Mouse (Mus musculus) cerebellum, adult 18-20 months (tissue): ENCODE measurements around the gene Gm8127.
"Not testable (repeated sequence)": the region's sequence is repeated elsewhere in the genome, so short reads cannot be mapped to it uniquely, and the experiment has no call there.

Source experiments
- DNase-seq, 2 experiments: peaks; one replicate each; pipeline ENCODE4 v3.0.0; 2021

Gm8127 gene

GRCm38 (mm10) chr14:43293503-43293902 is at the start of gene Gm8127:
Gene Gm8127 (minus strand): TSS chr14:43293832.
- DNase-seq: not testable (repeated sequence)

GRCm38 (mm10) chr14:43337646-43338045 is 44.0 kb upstream of the Gm8127 start:
- not testable (repeated sequence) for DNase-seq

GRCm38 (mm10) chr14:43331362-43331880 is 37.8 kb upstream of the Gm8127 start:
- not testable (repeated sequence) for DNase-seq

- peak in 1 of 2 experiments; percentile 3 for DNase-seq
These were observed 35.0 kb upstream of the Gm8127 start for GRCm38 (mm10) chr14:43328603-43329002.

GRCm38 (mm10) chr14:43319516-43319915 is 25.9 kb upstream of the Gm8127 start:
- not testable (repeated sequence) for DNase-seq

- not testable (repeated sequence) for DNase-seq
These were observed 15.0 kb downstream of the Gm8127 start for GRCm38 (mm10) chr14:43278681-43279080.

GRCm38 (mm10) chr14:43278146-43278545 is 15.5 kb downstream of the Gm8127 start:
- not testable (repeated sequence) for DNase-seq

GRCm38 (mm10) chr14:43277468-43277867 is 16.2 kb downstream of the Gm8127 start:
- not testable (repeated sequence) for DNase-seq

- DNase-seq: not testable (repeated sequence)
These were observed 17.9 kb downstream of the Gm8127 start for GRCm38 (mm10) chr14:43275752-43276151.

GRCm38 (mm10) chr14:43274986-43275511 is 18.6 kb downstream of the Gm8127 start, which contains the start of gene Gm9732:
Gene Gm9732 (plus strand): TSS chr14:43275036.
- DNase-seq: not testable (repeated sequence)

GRCm38 (mm10) chr14:43273161-43273560 is 20.5 kb downstream of the Gm8127 start:
- DNase-seq: not testable (repeated sequence)

GRCm38 (mm10) chr14:43269211-43269610 is 24.4 kb downstream of the Gm8127 start:
- DNase-seq: not testable (repeated sequence)

- not testable (repeated sequence) for DNase-seq
These were observed 25.0 kb downstream of the Gm8127 start for GRCm38 (mm10) chr14:43268521-43269084.

- not testable (repeated sequence) for DNase-seq
These were observed 30.2 kb downstream of the Gm8127 start for GRCm38 (mm10) chr14:43263421-43263820.

GRCm38 (mm10) chr14:43258349-43258748 is 35.3 kb downstream of the Gm8127 start, which contains the start of gene Gm8126:
Gene Gm8126 (plus strand): TSS chr14:43258649.
- DNase-seq: not testable (repeated sequence)

GRCm38 (mm10) chr14:43256511-43256910 is 37.1 kb downstream of the Gm8127 start:
- not testable (repeated sequence) for DNase-seq

GRCm38 (mm10) chr14:43250549-43251253 is 42.9 kb downstream of the Gm8127 start:
- DNase-seq: not testable (repeated sequence)

- peak in 1 of 2 experiments; percentile 14 for DNase-seq
These were observed 43.9 kb downstream of the Gm8127 start for GRCm38 (mm10) chr14:43249611-43250170.
